Mouse (Mus musculus): ENCODE results near the gene Catsperb.
"Not testable (repeated sequence)": the region's sequence is repeated elsewhere in the genome, so short reads cannot be mapped to it uniquely, and the experiment has no call there.

- TF ChIP-seq POLR2A (IDR thresholded peaks at IDR 0.05; ENCODE audit: borderline replicate concordance, control insufficient read depth, low read depth, low read length); CTCF (IDR thresholded peaks at IDR 0.05; ENCODE audit: control insufficient read depth, insufficient read depth, low read length): not testable (repeated sequence)
These were observed 106.9 kb downstream of the Catsperb start for GRCm38 (mm10) chr12:101511326-101511725.

Measured in bone marrow, adult 2 months (tissue).